Mouse (Mus musculus): ENCODE measurements at regions not wholly inside any gene's neighbourhood (a gene's known extent, or its start where the extent isn't known, plus 50 kb on each side); places are given as distances from the start of the nearest gene placed in this dataset.
A peak's percentile ranks its signal among the peaks of the same experiment; 100 is the strongest.

DNA sequence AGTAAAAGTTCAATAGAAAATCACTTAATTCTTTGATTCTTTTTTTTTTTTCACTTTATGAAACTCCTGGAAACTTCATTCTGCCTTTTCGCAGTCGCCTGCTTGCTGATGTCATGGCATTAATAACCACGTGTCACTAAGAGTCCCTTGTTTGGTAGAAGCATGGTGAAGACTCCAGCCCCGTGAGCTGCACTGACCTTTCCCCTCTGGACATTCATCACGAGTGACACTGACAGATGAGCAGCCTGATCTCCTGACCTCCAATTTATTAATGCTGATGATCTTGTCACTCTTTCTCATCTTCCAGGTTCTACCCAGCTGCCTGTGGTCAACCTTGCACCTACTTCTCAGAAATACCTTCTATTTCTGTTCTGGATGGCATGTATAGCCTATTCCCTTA is 867.1 kb upstream of the Slit2 start:
- DNase-seq: no peak
- intact Hi-C loops (cut with DNase I): no loop called here

DNA sequence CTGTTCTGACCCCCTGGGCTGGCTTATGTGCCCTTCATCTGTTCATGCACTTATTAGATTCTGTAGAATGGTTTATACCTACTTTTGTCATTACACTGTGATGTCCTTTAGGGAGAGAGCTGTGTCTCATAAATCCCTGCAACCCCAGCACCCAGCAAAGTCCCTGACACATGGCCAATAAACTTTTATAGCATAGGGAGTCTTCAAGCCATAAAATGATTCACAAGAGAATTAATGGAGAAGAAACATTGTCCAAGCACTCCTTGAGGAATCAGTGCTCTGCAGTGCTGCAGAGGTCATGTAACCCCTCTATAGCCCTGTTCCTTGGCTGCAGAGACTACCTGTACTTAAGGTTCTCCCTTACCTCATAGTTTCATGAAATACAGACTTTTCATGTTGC is 887.2 kb upstream of the Slit2 start:
- intact Hi-C loops (cut with DNase I): no loop called here
- no peak for DNase-seq

DNA sequence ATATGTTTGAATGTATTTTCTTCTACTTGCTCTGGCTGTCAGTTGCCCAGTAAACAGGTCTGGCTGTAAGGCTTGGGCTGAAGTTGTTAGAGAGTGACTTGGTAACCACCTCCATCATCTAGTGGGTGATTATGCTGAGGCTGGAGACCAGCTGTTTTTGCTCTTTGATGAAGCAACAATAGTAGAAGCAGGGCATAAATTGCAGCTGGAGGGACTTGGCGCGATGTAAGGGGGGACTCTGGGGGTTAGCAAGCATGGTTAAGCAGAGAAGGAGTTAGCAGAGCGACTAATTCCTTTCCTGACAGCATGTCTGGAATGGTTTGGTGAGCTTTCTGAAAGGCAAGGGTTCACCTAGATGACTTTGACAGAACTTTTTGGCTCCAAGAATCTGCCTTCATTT is 930.0 kb upstream of the Slit2 start:
- intact Hi-C loops (cut with DNase I): no loop called here
- peak; percentile 3 for DNase-seq

DNA sequence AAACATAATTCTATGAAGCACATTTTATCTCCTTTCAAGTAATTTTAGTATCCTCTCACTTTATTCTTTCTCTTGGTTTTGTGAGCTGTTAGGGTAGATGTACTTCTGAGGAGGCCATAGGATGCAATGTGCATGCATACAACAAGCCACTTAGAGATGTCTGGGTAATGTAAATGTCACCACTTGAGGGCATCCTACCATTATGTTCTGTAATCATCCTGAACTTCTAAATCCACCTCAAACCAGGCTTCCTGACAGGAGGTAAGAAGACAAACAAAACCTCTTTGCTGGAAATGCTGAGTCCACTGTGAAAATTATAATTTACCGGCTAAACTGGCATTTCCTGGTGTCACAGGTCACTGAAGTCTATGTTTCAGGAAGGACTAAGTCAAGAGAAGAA is 946.2 kb upstream of the Slit2 start:
- no peak for DNase-seq
- intact Hi-C loops (cut with DNase I): no loop called here

DNA sequence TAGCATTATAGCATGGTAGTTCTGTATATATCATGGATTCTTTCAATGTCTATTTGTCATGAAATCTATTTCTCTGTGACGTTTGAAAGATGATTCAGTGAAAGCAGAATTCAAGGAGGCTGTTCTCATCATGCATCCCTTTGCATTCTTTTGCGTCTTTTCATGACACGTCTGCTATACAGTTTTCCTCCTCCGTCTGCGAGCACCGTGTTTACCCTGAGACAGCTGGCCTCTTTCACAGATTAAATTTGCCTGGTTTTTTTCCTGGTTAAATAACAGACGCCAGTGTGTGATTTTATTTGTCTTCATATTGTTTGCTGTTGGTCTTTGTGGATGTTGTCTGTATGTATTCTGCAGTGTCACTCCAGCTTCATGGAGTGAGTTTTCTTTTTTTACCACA is 948.9 kb upstream of the Slit2 start:
- intact Hi-C loops (cut with DNase I): no loop called here
- DNase-seq: no peak

DNA sequence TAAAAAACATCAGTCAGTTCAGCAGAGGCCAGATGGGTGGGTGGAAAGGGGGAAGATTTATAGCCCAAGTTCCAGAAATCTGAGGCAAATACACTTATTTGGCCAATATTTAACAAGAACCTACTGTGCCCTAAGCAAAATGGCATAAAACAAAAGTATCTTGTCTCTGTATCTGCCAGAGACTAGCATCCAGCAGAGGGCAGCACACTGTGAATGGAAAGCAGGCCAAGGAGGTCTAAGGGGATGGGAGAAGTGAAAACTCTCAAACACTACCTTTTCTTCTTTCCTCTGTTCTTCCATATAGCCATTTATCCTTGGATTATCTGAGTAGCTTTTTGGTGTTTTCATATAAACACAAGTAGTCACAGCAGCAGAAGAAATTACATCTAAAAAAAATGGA is 968.6 kb upstream of the Slit2 start:
- intact Hi-C loops (cut with DNase I): loop anchor here (10.0 kb wide), 1 partner anchor 970 kb away; the partner anchor contains the start of gene Slit2
- peak; percentile 63 for DNase-seq

DNA sequence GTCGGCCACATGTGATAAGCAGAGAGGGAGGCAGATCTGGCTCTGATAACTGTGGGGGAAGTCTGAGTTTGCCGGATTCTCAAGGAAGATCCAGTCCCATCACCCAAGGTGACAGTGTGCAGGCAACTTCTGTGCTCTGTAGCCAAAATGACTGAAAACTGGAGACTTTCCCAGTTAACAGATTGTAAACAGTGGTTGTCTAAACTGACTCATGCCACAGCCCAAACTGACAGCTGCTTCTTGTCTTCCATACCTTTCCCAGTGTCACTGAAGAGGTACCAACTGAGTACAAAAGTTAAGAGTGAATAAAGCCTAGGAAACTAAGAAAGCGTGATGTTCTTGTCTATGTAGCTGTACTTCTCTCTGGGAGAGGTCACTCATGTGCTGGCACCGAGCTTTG is 990.4 kb upstream of the Slit2 start:
- DNase-seq: no peak
- intact Hi-C loops (cut with DNase I): no loop called here

DNA sequence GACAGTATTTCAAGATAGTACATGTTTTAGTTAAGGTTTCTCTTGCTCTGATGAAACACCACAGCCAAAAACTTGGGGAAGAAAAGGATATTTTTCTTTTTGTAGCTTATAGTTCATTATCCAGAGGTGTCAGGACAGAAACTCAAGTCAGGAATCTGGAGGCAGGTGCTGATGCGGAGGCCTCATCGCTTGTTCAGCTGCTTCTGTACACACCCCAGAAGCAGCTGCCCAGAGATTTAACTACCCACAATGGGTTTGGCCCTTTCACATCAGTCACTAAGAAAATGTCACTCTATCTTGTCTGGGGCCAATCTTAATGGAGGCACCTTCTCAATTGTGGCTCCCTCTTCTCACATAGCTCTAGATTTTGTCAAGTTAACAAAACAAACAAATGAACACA is 996.4 kb upstream of the Slit2 start:
- intact Hi-C loops (cut with DNase I): no loop called here
- DNase-seq: no peak

DNA sequence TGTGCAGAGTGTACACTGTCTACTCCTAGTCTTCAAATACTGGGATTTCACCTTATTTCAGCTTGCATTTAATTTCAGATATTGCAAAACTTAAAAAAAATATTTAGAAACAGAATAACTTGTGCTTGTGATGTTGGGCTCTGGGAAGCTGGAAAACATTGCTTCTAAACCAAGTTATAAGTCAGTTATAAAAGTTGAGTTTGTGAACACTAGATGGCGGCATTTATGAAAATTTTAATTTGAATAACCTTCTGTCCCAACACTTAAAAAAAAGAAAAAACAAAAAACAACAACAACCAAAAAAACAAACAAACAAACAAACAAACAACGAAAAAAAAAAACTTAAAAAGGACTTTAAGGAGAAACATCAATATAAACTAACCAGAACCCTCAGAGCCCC is 1002.6 kb upstream of the Slit2 start:
- intact Hi-C loops (cut with DNase I): no loop called here
- DNase-seq: no peak

DNA sequence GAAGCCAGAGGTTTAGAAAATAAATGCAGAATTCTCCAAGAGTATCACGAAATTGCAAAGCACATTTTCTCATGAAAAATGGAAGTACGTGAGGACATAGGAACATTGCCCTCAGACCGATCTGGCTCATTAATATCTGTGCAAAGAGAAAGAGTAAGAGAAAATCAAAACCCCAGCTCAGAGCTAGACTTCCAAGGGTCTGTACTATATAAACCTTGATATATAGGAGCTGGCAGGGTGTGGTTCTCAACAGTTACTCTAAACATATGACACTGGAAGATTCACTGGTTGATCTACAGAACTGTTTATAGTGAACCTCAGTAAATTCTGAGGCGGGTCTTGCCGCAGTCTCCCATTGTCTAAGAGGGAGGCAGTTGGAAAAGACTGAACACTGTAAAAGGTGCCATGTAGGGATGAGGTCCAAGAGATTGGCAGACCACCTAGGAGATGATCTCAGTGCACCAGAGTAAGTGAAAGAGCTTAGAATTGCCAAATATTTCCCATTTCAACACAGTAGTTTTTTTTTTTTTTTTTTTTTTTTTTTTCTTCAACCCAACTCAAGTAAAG is 1014.0 kb upstream of the Slit2 start:
- intact Hi-C loops (cut with DNase I): no loop called here
- no peak for DNase-seq

DNA sequence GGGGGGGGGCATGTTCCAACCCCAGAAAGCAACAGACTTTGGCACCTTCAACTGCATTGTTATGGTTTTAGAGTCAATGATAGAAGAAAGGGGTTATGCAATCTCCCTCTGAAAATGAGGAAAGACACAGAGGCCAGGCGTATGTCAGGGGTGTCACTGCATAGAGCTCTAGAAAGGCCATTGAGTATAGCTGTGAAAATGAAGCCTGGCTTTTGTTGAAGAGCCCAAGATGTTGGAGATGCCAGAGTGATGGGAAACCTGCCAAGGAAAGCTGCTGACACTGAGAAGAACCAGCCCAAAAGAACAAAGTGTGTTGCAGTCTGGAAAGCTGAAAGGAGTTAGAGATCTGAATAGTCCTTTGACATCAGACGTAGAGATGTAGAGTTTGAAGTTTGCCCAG is 1022.2 kb upstream of the Slit2 start:
- intact Hi-C loops (cut with DNase I): no loop called here
- peak; percentile 3 for DNase-seq

DNA sequence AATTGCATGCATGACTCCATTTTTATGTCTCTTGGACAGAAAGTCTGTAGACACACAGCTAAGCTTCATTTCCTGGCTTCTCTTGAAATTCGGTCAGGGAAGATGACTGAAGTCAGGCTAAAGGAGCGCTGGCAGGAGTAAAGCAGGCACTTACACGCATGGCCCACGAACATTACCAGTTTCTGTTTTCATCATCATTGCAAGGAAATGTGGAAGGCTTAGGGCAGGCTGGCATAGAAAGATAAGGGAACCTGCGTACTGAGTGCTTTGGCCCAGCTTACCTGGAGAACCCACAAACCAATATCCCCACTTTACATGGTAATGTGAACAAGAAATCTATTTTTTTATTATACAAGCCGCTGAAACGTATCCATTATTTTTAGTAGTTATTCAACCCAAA is 1056.6 kb upstream of the Slit2 start:
- intact Hi-C loops (cut with DNase I): loop anchor here (10.0 kb wide), 1 partner anchor 282 kb away; no protein-coding TSS in a partner anchor
- DNase-seq: no peak

DNA sequence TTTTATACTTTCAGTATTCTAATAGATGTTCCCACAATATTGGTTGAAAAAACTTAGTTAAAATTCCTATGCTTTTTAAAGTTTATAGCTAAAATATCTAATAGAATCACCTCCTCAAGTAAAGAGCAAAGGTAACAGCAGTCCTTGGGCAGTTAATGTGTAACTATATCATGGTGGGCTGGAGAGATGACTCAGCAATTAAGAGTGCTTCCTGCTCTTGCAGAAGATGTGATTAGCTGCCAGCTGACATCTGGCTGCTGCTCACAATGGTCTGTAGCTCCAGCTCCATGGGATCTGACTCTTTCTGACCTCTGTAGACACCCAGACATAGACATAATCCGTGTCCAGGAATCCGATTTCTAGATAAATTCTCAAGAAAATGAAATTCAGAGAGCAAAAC is 1044.5 kb upstream of the Lcorl start:
- intact Hi-C loops (cut with DNase I): no loop called here
- no peak for DNase-seq

DNA sequence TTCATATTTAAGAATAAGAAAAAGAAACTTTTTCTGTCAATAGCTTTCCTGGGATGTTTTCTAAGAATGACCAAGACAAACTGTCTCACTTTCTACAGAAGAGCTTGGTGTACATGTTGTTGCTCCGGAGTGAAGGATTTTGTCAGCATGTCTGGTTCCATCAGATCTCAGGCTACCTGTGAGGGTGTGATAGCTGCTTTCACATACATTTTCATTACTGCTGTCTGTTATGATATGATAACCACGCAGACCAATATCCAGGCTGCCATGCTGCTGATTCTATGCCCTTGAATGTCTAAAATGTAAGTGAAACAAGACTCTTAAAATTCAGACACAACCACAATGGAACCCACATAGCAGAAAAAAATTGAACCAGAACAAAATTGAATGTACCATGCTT is 1036.6 kb upstream of the Lcorl start:
- DNase-seq: no peak
- intact Hi-C loops (cut with DNase I): no loop called here

DNA sequence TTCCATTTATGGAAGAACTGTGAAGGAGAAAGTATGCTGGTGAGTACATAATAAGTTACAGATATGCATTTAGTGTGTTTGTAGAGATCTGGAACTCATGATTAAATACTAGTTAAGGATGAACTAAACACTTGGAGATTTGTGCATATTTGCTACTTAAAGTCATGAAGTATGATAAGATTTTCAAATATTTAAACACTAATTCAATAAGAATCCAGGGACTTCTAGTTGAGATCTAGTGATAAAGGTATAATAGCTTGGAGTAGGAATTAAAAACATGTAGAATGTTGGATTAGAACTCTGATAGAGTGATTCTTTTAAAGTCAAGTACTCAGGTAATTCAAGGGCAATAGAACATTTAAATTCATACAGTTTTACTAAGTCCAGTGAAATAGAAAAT is 1026.5 kb upstream of the Lcorl start:
- intact Hi-C loops (cut with DNase I): no loop called here

DNA sequence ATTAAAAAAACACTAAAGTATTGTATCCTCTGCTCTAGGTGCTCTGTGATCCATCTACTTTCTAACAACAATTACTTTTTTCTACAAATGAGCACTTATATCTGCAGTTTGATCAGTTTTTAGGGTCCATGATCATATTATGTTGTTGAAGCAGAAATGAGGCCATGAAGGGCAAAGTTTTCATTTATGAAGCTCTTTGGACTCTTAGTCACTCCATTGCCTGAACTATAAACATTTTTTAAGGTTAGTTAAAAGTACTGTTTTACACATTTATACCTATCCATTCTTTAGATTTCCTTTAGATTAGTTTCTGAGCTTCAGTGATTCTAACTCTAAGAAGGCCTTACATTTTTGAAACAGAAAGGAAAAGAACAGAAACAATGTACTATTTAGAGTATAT is 999.4 kb upstream of the Lcorl start:
- intact Hi-C loops (cut with DNase I): no loop called here
- no peak for DNase-seq

More for the DNA sequence above, 1026.5 kb upstream of the Lcorl start:
- no peak for DNase-seq

DNA sequence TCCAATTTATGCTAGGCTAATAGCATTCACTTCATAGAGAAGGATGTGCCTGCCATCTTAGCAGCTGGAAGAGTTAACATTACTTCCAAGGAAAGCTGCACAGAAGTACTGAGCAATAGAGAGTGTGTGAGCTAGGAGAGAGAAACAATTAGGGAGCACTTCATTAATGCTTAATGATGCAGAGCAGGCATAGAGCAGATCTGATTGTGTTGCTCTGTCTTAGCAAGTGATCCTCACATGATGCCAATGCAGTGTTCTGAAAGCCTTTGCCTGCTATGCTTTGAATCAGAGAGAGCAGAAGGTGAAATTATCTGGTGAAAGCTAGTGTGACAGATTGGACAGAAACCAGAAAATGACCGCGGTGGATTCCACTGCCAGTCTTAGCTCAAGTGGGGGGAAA is 987.8 kb upstream of the Lcorl start:
- DNase-seq: peak; percentile 1
- intact Hi-C loops (cut with DNase I): no loop called here

DNA sequence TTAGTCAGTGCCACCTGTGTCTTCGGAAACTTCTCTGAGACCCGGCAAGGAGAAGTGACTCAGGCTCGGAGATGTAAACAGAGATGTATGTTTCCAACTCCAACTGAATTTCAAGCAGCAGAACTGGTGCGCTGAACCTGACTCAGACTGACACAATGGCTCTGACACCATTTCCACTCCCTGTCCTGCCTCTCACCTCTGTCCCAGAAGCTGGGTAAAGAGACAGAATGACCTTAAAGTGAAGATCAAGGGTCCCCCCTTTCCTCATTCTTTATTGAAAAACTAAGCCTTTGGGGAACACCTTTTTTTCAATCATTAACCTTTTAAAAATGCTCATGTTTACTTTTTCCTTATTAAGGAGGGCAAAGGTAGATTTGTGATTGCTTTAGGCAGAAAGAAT is 979.4 kb upstream of the Lcorl start:
- DNase-seq: no peak
- intact Hi-C loops (cut with DNase I): no loop called here

DNA sequence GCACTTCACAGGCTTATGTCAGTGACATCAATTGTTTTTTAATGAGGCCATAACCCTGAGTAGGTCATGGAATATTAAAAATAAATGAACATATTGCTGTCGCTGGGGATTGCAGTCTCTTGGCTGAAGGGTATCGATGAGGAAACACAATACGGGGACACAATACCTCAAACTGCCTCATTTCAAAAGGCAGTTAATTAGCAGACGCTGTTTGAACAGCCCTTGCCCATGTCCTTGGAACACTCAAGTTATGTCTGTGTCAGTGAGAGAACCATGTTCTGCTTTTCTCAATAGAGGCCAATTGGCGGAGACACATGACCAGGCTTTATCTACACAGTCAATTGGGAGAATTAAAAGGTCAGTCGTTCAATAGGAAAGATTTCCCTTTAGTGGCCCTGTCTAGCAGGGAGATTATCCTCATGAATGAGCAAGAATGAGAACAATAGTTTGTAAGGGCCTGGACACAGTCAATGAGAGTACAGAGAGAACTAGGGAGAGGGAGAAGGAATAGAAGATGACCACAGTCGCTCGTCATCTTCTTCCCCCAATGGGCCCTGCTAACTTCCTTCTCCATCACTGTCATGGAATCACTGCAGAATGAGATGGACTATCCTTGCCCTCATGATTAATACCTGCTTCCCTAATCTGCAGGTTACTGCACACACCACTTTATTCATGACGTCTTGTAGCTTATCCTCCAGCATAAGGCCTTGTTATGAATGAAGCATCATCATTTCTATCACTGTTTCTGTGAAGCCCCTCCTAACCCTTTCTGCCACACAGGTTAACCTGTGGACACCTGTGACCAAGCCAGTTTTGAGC is 973.6 kb upstream of the Lcorl start:
- DNase-seq: no peak
- intact Hi-C loops (cut with DNase I): no loop called here

DNA sequence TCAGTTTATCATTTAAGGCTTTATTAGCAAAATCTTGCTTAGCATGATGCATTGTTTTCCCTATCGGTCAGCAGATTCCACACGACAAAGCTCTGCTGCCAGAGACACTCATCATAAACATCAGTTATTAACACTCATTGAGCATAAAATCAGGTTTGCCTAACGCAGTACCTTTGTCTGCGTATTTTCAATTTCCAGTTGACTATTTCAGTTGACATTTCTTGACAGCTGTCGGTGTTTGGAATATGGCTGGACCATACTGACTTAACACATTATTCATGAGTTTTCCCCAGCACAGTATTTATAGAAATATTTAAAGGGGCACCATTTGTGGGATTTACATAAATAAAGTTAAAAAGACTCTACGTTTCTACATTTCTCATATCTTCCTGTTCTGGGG is 972.7 kb upstream of the Lcorl start:
- DNase-seq: no peak
- intact Hi-C loops (cut with DNase I): no loop called here

DNA sequence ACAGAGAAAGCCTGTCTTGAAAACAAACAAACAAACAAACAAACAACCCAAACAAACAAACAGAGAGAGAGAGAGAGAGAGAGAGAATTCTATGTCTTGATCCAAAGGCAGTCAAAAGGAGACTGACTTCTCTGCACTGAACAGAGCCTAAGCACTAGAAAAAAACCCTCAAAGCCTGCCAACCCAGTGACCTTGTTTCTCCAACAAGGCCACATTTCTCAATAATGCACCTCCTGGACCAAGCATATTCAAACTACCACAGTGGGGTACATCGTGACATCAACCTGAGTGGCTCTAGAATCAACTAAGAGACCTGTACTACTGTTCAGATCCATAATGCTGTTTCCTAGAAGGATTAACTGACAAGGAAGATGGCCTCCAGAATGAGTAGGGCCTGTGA is 969.0 kb upstream of the Lcorl start:
- intact Hi-C loops (cut with DNase I): no loop called here

DNA sequence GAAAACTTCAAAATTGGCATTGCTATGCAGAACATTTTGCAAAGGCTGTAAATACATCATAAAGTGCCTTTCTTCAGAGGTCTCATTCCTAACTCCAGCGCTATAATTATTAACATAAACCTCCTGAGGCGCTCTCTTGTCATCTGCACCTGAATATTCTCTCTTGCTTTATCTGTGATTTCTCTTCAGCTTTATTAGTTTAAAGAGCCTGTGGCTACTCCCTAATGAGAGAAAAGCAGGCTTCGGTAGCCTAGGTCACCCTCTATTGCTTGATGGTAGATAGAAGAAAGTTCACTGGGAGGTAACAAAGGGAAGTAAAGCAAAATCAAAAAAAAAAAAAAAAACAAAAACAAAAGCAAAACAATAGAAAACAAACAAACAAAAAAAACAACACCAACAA is 967.5 kb upstream of the Lcorl start:
- intact Hi-C loops (cut with DNase I): no loop called here
- DNase-seq: no peak

More for the DNA sequence above, 969.0 kb upstream of the Lcorl start:
- no peak for DNase-seq

DNA sequence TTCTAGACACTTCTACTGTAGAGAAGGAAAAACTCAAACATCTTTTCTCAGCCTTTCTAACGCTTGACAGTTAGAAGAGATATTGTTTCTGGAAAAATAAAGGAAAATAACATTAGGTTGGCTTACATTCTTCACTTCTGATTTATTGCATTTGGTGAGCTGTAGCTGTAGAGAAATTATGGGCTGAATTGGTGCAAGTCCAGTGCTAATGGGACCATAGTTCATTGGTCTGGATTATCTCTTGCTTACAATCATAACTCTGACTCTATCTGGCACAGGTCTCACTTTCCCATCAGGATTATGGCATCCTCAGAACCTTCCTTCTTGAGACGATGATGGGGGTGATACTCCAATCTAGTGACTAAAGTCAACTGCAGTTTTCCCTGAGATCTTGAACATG is 937.7 kb upstream of the Lcorl start:
- intact Hi-C loops (cut with DNase I): no loop called here

More for the DNA sequence above, 937.7 kb upstream of the Lcorl start:
- DNase-seq: no peak

Measured in left cerebral cortex, postnatal 4 days (tissue).